Mouse (Mus musculus) thymus, adult 18-20 months (tissue): ENCODE results near the gene Vstm4.

Experiments used
- DNase-seq, 2 experiments: peaks; one replicate each; pipeline ENCODE4 v3.0.0; 2022; ENCODE audit warnings: mixed read lengths in 2 of 2

Gene Vstm4

DNA sequence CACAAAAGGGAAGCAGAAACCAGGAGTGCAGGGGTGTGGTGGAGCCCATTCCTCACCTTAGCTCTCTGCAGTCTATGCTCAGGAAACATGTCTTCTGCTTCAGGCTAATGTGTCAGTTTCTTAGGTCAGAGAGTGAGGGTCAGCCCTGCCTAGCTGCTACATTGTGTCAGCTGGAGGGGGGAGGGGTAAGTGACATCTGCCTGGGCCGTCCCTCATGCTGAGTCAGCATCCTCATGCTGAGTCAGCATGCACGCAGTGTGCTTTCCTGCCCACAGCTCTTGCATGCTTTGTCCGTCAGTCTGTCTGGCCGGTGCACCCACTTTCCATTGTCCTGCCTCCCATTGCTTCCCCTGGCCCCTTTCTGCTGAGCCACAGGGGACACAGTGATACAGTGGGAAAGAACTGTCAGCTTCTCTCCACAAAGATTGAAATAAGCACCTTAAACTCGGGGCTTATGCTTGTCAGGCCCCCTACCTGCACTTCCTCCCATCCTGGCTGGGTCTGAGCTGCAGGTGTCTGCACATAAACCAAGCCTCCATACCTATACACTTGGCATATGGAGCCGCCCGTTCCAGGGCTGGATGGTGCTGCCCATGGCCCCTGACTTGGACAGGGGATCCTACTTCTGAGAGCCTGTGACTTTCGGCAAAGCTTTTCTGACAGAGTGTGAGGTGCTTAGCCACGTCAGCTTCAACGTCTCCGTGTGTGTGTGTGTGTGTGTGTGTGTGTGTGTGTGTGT is 3.4 kb downstream of the Vstm4 start:
- DNase-seq = no peak

DNA sequence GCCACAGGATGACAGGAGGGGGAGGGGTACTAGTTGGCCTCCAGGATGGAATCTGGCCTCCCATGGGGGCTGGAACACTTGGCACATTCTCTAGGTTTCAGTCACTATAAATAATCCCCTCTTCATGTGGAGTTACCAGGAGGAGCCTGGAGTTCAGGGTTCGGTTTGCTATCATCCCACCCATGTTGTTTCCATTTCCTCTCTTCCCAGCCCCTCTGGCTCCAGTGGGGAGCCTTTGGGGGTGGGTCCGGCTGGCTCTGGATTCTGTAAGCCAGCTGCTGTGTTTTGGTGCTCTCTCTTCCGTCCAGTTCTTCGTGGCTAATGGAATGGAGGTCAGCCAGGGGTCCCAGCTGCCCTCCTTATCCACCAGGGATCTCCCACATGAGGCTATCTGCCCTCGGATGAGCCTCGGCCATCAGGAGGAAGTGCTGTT is 4.6 kb downstream of the Vstm4 start:
- DNase-seq = no peak

DNA sequence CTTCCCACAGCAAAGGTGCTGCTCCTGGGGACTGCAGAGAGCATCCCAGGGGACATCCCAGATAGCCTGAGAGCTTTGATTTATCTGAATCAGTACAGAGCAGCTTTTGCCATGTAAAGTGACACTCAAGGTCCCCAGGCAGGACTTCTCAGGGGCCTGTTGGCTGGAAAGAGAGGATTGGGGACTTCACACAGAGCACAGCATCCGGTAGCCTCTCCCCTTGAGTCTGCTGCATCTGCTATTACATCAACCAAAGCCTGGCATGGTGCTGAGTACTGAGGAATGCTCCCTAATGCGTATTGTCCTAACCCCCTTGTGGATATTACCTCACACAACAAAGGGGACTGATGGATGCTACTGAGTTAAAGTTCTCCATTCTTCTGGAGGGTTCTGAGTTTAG is 5.1 kb downstream of the Vstm4 start:
- no peak for DNase-seq

DNA sequence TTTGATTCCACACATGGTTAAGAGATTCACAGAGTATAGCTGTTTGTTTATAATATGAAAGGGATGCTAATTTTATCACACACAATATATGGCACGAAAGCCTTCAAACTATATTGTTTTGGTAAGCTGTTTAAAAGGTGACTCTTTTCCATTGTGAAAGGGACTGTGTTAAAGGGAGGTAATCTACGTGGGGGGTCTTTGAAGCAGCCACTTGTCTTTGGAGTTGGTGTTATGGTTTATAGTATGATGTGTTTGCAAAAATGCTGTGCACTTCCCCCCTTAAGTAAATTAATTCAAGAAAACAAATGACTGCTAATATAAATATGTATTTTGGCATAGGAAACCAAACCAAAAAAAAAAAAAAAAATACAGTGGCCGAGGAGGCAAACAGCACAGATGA is 8.8 kb downstream of the Vstm4 start:
- no peak for DNase-seq

DNA sequence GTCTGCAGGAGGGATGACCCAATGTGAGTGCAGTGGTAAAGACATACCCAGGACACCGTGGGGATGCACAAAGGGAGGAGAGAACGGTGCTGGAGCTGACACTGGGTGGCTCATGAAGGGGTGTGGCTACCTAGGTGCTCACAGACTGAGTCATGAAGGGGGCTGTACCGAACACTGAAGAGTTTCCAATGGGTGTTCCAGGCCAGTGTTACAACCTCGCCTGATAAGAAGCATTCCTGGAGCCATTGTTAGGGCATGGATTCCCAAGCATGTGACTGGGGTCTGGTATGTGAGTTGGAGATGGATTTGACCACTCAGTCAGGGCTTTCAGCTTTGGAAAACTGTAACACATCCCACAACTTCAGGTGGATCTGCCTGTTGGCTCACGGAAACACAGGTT is 15.4 kb downstream of the Vstm4 start:
- no peak for DNase-seq

DNA sequence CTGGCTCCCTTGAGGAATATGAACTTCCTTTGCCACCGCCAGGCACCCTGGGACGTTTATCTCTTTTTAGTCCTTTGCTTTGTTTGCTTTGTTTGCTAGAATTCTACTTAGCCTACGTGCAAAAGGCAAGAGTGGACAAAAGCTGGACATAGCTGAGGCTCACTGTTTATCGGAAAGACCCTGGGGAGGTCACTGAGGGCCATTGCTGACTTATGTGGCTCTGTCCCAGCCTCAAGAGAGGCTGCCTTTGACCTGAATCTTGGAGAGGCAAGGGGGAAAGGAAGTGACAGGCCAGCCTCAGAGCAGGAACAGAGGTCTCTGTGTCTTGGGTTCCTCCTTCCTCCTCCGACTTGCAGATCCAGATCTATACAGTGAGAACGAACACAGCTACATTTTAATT is 21.0 kb downstream of the Vstm4 start:
- DNase-seq = no peak

DNA sequence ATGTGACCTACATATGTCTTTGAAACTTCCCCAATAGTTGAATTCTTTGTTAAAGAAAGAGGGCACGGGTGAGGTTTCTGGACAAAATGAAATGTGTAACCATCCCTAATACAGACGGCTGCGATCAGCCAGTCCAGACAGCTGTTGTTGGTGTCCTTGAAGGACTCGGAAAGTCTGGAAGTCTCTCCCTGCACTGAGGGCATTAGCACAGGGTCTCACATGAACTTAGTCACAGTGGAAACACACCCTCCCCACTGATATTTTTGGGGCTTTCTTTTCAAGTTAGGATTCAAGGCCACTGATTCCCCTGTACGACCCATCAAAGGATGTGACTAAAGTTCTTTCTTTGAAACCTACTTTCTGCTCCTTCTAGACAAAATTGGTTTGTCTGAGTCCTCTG is 23.8 kb downstream of the Vstm4 start:
- DNase-seq = no peak

DNA sequence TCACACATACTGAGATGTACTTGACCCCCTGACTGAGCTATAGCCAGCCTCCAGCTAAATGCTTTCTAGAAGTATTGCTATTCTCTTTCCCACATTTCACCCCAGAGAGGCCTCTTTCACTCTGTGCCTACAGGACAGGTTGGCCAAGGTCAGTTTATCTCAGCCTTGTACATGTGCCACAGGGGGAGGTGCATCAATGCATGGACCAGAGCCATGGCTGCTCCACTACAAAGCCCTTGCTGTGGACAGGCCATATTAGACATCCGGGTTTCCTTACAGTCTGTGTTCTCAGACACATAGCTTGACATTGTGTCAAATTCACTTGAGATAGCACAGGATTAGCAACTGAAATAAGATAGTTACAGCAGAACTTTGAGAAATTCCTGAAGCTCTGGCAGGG is 25.1 kb downstream of the Vstm4 start:
- DNase-seq = no peak

DNA sequence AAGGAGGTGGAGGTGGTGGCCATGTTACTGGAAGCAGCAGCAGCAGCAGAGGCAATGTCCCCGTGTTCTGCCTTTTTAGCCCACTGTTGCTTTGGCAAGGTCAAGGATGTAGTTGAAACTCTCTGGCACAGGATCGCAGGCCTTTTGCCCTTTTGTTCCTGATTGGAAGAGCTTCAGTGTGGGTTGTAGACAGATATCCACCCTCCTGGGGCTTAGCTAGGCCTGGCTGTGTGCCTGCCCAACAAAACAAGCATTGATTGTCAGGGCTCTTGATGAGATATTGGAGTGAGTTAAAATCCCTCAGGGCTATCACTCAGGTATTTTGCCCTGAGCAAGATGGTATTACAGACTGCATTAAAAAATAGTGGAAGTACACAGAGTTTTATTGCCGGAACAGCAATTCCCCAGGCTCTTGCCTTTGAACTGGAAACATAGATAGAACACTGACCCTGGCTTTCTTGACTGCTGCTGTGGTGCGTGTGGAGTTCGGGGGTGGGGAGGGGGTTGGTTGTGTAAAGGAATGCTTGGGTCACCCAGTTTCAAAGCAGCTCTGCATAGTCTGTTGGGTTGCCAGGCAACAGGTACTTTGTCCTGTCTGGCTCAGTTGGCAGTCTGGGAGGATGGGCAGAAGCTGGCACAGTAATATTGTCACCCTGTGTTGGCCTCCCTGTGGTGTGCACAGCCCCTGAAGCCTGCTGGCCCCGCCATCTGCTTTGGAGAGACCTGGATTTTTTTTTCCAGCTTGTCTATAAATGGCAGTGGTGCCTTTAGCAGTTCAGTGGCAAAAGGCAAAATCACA is 32.5 kb downstream of the Vstm4 start:
- no peak for DNase-seq

DNA sequence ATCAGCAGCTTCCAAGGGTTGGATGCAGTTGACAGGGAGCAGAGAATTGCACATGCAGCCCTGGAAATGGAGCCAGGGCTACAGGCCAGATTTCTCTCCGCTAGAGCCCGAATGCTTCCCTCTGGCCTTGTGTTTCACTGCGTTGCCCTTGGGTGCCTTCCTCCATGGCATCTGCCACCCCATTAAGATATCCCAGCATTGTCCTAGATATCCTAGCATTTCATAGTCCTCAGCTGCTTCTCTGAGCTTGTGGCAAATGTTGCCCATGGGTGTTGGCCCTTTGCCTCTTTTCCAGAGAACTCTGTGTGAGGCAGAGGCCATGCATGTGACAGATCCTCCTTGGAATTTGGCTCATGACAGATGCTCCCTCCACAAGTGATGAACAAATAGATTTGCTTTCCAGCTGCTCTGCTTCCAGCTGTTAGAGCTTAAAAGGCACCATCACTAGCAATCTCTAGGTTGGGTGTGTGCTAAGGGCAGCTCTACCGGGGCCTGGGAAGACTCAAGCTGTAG is 37.8 kb downstream of the Vstm4 start:
- no peak for DNase-seq

DNA sequence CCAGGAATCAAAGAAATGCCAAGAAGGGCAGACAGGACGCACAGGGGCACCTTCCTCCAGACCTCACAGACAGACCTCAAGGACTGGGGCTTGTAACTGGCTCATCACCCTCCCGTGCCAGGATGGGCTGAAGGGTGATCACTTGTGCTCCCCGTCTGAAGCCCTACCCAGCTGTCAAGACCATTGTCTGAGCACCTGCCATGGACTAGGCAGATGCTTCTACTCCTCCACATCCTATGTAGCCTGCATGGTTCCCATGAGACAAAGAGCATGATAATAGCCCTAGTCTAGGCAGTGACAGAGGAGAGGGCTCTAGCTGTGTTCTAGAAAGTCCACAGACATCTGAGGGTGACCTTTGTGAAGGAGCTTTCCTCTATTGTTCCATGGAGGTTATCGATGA is 38.3 kb downstream of the Vstm4 start:
- DNase-seq = no peak

DNA sequence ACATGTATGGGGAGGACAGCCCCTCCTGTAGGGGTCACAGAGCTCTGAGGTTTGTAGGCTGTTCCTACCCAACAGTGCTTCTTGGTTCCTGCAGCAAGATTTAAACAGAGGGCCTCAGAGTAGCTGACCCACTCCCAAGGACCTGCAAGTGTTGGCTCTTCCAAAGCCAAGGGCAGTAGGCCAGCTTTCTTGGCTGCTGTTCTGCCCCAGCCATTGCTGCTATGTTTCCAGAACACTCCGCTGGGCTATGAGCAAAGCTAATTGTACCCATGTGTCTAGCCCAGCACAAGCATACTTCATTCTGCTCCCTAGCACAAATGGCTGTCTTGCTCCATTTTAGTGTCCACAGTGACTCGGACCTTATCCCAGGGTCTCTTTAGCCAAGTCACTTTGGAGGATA is 40.3 kb downstream of the Vstm4 start:
- no peak for DNase-seq

DNA sequence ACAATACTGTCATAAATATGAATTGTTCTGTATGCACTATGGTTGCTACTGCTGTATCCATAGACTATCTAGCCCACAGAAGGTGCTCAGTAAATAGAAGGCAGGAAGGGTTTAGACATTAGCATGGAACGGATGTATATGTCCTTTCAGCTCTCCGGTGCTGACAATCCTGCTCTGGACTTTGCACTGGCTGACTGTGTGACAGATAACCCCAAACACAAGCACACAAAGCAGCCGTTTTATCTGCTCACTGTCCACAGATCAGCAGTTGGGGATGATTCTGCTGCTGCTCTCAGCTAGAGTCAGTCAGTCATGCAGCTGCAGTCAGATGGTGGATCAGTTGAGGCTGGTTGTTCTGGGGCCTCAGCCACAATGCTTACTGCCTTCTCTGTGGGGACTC is 46.6 kb downstream of the Vstm4 start:
- no peak for DNase-seq

DNA sequence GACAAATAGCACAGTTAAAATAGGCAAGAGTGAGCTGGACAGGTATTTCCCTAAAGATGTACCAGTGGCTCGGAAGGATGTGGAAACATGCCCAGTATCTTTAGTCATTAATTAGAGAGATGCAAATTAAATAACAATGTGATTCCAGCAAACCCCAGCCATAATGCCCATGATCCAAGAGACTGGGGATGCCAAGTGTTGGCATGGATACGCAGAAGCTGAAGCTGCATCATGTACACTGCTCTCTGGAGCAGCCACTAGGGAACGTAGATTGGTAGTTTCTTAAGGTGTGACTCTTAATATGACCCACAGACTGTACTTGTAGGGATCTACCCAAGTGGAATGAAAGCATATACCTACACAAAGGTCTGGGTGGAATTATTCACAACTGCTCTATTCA is 50.0 kb downstream of the Vstm4 start:
- DNase-seq = no peak

DNA sequence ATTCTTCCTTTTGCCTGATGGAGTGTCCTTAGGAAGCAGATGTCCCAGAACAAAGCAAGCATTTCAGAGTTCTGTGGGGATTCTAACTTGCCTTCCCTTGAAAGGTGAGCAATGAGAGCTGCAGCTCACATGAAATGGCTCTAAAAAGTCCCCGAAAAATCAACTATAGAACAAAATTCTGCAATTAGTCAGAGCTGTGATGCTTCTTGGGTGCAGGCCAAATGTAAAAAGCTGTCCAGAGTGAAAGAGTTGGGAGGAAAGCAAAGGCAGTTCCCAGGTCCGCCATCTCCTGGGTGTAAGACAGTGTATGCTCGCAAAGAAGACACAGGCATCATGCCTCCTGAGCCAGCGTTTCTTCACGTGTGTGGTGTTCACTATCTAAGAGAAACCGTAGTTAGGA is 52.6 kb downstream of the Vstm4 start:
- DNase-seq = no peak

DNA sequence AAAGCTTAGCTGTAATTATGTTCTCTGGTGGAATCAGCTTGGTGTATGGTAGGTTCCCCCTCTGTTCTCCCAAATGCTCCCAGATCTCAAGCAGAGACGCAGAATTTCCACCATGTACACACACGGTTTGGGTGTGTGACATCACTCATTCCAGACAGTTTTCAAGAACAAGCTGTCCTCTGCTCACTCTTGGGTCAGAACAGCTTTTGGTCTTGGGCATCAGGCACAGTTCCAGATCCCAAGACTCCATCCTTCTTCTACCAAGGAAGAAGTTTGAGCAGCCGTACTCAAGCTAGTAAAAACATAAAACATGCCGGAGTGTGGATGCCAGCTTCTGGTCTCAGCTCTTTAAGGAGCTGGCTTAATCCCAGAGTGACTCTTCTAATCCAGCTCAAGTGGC is 54.6 kb downstream of the Vstm4 start:
- DNase-seq = no peak

DNA sequence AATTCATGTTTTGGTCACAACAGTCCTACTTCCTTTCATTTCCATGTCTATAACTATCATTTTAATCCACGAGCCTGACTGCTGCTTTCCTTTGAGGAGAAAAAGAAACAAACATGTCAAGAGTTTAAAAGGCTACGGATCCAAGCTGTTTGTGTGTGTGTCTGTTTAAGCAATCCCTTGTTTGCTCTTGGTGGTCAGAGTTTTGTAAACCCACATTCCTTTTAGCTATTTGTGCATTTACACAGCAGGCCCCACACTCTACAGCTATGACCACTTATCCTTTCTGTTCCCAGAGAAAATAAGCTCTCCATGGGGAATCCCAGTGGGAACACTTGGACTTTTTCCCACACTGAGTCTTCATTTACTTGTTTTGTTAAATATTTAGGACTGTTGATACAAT is 58.8 kb downstream of the Vstm4 start:
- no peak for DNase-seq

DNA sequence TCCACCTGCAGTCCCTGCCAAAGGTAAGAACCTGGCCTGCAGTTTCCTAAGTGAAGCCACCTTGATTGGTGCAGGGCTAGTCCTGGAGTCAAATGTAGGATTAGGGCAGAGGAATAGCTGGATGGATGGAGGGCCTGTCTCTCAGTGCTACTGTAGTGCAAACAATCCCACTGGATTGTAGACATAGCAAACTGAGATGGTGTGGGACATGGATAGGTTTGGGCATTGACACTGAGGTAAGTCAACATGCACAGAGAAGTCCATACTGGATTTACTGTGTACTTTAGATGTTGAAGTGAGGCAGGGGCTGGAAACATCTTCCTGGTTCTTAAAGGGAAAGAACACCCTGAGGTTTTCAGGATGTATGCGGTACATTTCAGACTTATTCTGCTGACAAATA is 61.4 kb downstream of the Vstm4 start:
- DNase-seq = no peak

DNA sequence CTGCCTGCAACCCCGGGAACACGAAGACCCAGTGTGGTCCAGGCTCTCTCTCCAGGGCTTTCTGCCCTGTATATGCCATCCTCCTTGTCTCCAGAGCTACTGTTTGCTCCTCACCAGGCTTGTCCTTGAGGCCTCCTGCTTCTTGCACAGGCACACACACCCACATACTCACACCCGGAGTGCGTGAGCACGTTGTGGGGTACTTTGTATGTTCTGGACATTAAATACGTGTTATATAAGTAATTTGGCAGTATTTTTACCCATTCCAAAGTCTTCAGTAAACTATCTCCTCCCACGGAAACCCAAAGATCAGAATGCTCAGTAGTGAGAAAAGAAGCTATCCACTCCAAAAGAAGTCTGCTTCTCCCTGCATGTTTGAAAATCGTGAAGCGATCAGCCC is 67.3 kb downstream of the Vstm4 start:
- no peak for DNase-seq

DNA sequence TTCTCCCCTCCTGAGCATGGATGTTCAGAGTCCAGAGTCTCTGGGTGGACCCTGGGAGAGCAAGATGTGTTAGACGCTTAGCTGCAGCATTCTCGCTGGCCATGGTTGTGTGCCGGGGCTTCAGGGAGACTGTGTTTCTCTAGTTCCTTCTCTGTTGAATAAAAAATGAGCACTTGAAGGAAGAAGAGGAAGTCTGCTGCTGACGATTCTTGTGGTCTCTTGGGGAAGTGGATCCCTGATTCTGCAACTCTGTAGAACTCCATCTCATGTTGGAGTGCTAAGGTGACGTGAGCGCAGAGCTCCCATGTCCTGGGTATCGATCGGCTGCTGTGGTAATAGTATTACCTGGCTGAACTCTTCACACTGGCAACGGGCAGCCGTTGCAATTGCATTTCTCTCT is 75.2 kb downstream of the Vstm4 start:
- DNase-seq = no peak

DNA sequence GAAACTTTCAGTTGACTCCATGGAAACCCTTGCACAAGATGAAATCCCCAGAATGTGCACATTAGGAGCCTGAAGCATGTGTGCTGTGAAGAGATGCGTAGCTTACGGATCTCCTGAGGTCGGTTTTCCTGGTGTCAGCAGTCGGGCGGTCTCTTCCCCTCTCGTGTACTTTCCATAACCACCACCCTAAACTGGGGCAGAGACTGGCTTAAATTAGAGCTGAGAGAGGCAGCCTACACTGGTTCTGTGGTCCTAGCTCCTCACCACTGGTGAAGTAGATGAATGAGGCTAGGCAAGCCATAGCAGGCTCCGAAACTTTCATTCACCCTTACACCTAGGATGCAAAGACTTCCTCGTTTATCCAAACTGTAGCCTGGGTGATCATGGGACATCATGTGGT is 75.7 kb downstream of the Vstm4 start:
- no peak for DNase-seq

DNA sequence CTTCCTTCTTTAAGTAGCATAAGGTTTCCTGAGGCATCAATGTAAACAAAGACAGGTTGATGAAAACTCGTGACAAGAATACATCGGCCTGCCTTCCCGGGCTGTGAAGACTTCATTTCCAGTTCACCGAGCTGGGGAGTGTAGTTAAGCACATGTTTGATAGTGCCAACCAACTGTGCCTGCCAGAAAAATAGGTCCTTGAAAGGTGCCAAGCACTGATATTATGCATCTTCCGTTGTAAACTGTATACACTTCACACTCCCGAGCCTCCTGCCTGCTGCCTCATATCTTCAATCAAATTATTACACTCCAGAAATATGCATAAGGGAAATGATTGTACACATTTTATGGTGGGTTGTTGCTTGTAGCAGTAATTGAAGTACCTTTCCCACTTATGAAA is 77.5 kb downstream of the Vstm4 start:
- DNase-seq = no peak

DNA sequence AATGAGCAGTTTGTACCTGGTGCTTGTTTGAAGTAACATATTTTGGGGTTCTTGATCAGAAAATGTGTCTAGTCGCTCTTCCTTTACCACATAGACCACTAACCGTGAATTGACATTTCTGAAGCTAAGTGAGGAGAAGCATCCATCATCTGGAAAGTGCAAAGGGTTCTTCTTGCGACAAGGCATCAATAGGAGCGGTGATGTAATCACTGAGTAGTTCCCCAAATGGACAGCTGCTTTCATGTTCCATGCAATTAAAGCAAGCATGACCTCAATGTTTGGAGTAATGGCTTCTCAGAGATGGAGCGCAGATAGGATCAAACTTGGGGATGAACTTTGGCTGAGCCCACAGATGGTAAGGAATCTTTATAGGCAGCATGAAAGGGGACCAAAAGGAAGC is 82.7 kb downstream of the Vstm4 start:
- no peak for DNase-seq

DNA sequence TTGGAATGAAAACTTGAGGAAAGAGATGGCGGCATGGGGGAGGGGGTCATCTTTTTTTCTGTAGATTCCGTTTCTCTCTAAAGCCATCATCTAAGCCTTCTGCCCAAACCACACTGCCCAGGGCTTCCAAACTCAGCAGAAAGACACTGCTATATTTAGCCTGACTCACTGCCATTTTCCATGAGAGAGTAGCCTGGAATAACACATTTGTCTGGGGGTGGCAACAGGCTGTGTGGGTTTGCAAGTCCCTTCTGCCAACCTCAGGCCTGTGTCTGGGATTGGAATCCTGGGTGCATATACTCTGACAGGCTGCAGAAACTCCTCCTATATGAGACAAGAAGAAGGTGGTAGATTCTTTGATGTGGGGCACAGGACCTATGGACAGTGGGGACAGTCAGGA is 91.0 kb downstream of the Vstm4 start:
- no peak for DNase-seq
